Mouse (Mus musculus): ENCODE data around the gene Hunk.

The Hunk gene

GRCm38 (mm10) chr16:90511551-90512296, 125.9 kb downstream of the Hunk start:
- DNase-seq (ENCODE audit: low spot score), result no peak

GRCm38 (mm10) chr16:90517041-90517440, 131.2 kb downstream of the Hunk start:
- no peak for DNase-seq (ENCODE audit: low spot score)

GRCm38 (mm10) chr16:90518232-90518631, 132.4 kb downstream of the Hunk start:
- DNase-seq (ENCODE audit: low spot score), result no peak

- no peak for DNase-seq (ENCODE audit: low spot score)
These were observed 133.0 kb downstream of the Hunk start for GRCm38 (mm10) chr16:90518732-90519295.

- DNase-seq (ENCODE audit: low spot score), result no peak
These were observed 135.6 kb downstream of the Hunk start for GRCm38 (mm10) chr16:90521191-90521950.

- DNase-seq (ENCODE audit: low spot score), result no peak
These were observed 136.1 kb downstream of the Hunk start for GRCm38 (mm10) chr16:90521951-90522255.

- DNase-seq (ENCODE audit: low spot score), result no peak
These were observed 136.8 kb downstream of the Hunk start for GRCm38 (mm10) chr16:90522575-90522974.

GRCm38 (mm10) chr16:90523373-90523772, 137.6 kb downstream of the Hunk start:
- no peak for DNase-seq (ENCODE audit: low spot score)

GRCm38 (mm10) chr16:90523894-90524293, 138.1 kb downstream of the Hunk start:
- DNase-seq (ENCODE audit: low spot score), result no peak

- no peak for DNase-seq (ENCODE audit: low spot score)
These were observed 138.6 kb downstream of the Hunk start for GRCm38 (mm10) chr16:90524393-90524792.

- no peak for DNase-seq (ENCODE audit: low spot score)
These were observed 147.4 kb downstream of the Hunk start for GRCm38 (mm10) chr16:90533119-90533673.

- no peak for DNase-seq (ENCODE audit: low spot score)
These were observed 148.8 kb downstream of the Hunk start for GRCm38 (mm10) chr16:90534591-90534990.

GRCm38 (mm10) chr16:90538926-90539325, 153.1 kb downstream of the Hunk start:
- DNase-seq (ENCODE audit: low spot score), result no peak

GRCm38 (mm10) chr16:90541191-90541590, 155.4 kb downstream of the Hunk start:
- DNase-seq (ENCODE audit: low spot score), result no peak

GRCm38 (mm10) chr16:90542383-90542782, 156.6 kb downstream of the Hunk start:
- DNase-seq (ENCODE audit: low spot score), result no peak

- no peak for DNase-seq (ENCODE audit: low spot score)
These were observed 158.4 kb downstream of the Hunk start for GRCm38 (mm10) chr16:90544175-90544574.

GRCm38 (mm10) chr16:90545509-90545908, 159.7 kb downstream of the Hunk start:
- DNase-seq (ENCODE audit: low spot score), result no peak

GRCm38 (mm10) chr16:90546591-90546990, 160.8 kb downstream of the Hunk start:
- no peak for DNase-seq (ENCODE audit: low spot score)

GRCm38 (mm10) chr16:90547996-90548395, 162.2 kb downstream of the Hunk start:
- DNase-seq (ENCODE audit: low spot score), result no peak

All from T-cell, adult 2 months (primary cell).